Mouse (Mus musculus): ENCODE measurements around the gene C3ar1. TPM values are rescaled to one million over a fixed set of nuclear protein-coding genes. Genes with fewer than 3 reads are reported as not detected.

C3ar1 gene
- 3.1 and 4.2 TPM in 2 replicates for polyA plus RNA-seq (2014; fragmentation: Nextera tagmentation; extraction: Ambion mirVana)

GRCm38 (mm10) chr6:122855955-122856354 is at the start of gene C3ar1:
Gene C3ar1, minus strand, starts transcription at chr6:122856161.
- Histone ChIP-seq H3K4me1 (ENCODE audit: control insufficient read depth in 2 of 2, insufficient read depth in 2 of 2, low read length in 2 of 2) (peaks cover 3 to 5% of the 10 kb centered on the region in 2 experiments; a peak in 3 of 4 replicates), H3K36me3 (ENCODE audit: control insufficient read depth, insufficient read depth, low read length) (no peaks in the 10 kb centered on the region), H3K4me2 (ENCODE audit: low read length) (peak within 1 kb of the TSS; percentile 18; the same call in 1 of the 2 replicates), H3K27me3 (ENCODE audit: control insufficient read depth, insufficient read depth, low read length) (no peaks in the 10 kb centered on the region), H3K9ac (ENCODE audit: low read length) (no peak within 1 kb of the TSS), H3K9me3 (ENCODE audit: control insufficient read depth, low read length) (peaks cover 4% of the 10 kb centered on the region; the same call in 1 of the 2 replicates), H3K27ac (replicated peaks in 1 of 2; ENCODE audit: control insufficient read depth in 1 of 2, insufficient read depth in 1 of 2, low read depth in 2 of 2, low read length in 2 of 2) (0 out of 4 replicates have a peak within 1 kb of the TSS, but pooled peaks of 1 of the 2 experiments have one; percentile 54), H3K4me3 (ENCODE audit: control insufficient read depth in 1 of 2, insufficient read depth in 1 of 2, low read depth in 1 of 2, low read length in 2 of 2) (no peak within 1 kb of the TSS)
- ATAC-seq (ENCODE audit: insufficient number of reproducible peaks, insufficient read depth, low FRiP score, low read depth) = no peak
- WGBS = 8% methylated on average over 7 of the region's 7 CpGs

GRCm38 (mm10) chr6:122892442-122893049 is 36.6 kb upstream of the C3ar1 start:
- Histone ChIP-seq H3K27me3 (ENCODE audit: control insufficient read depth, insufficient read depth, low read length) (no peaks in the 10 kb centered on the region), H3K4me3 (ENCODE audit: control insufficient read depth in 1 of 2, insufficient read depth in 1 of 2, low read depth in 1 of 2, low read length in 2 of 2) (no peak overlapping the region), H3K4me2 (ENCODE audit: low read length) (no peak overlapping the region), H3K9ac (ENCODE audit: low read length) (no peak overlapping the region), H3K27ac (replicated peaks in 1 of 2; ENCODE audit: control insufficient read depth in 1 of 2, insufficient read depth in 1 of 2, low read depth in 2 of 2, low read length in 2 of 2) (no peak overlapping the region), H3K36me3 (ENCODE audit: control insufficient read depth, insufficient read depth, low read length) (peaks cover 49% of the 10 kb centered on the region), H3K4me1 (ENCODE audit: control insufficient read depth in 2 of 2, insufficient read depth in 2 of 2, low read length in 2 of 2) (no peaks in the 10 kb centered on the region), H3K9me3 (ENCODE audit: control insufficient read depth, low read length) (no peaks in the 10 kb centered on the region)
- WGBS = 9% methylated on average over 2 of the region's 2 CpGs
- ATAC-seq (ENCODE audit: insufficient number of reproducible peaks, insufficient read depth, low FRiP score, low read depth) = no peak

- H3K4me3 ChIP-seq (ENCODE audit: control insufficient read depth in 1 of 2, insufficient read depth in 1 of 2, low read depth in 1 of 2, low read length in 2 of 2) = no peak overlapping the region
- 88% methylated on average over 2 of the region's 2 CpGs for WGBS
- no peak for ATAC-seq (ENCODE audit: insufficient number of reproducible peaks, insufficient read depth, low FRiP score, low read depth)
- H3K4me1 ChIP-seq (ENCODE audit: control insufficient read depth in 2 of 2, insufficient read depth in 2 of 2, low read length in 2 of 2) = no peaks in the 10 kb centered on the region
- no peak overlapping the region for H3K9ac ChIP-seq (ENCODE audit: low read length)
- H3K9me3 ChIP-seq (ENCODE audit: control insufficient read depth, low read length) = no peaks in the 10 kb centered on the region
- peaks cover 76% of the 10 kb centered on the region for H3K36me3 ChIP-seq (ENCODE audit: control insufficient read depth, insufficient read depth, low read length)
- H3K27ac ChIP-seq (replicated peaks in 1 of 2; ENCODE audit: control insufficient read depth in 1 of 2, insufficient read depth in 1 of 2, low read depth in 2 of 2, low read length in 2 of 2) = no peak overlapping the region
- no peaks in the 10 kb centered on the region for H3K27me3 ChIP-seq (ENCODE audit: control insufficient read depth, insufficient read depth, low read length)
- no peak overlapping the region for H3K4me2 ChIP-seq (ENCODE audit: low read length)
Observed at GRCm38 (mm10) chr6:122889599-122889998, 33.6 kb upstream of the C3ar1 start.

GRCm38 (mm10) chr6:122883603-122884002 is 27.6 kb upstream of the C3ar1 start:
- no peak overlapping the region for H3K4me3 ChIP-seq (ENCODE audit: control insufficient read depth in 1 of 2, insufficient read depth in 1 of 2, low read depth in 1 of 2, low read length in 2 of 2)
- 92% methylated on average over 9 of the region's 9 CpGs for WGBS
- ATAC-seq (ENCODE audit: insufficient number of reproducible peaks, insufficient read depth, low FRiP score, low read depth) = no peak
- H3K4me2 ChIP-seq (ENCODE audit: low read length) = no peak overlapping the region
- no peaks in the 10 kb centered on the region for H3K9me3 ChIP-seq (ENCODE audit: control insufficient read depth, low read length)
- H3K36me3 ChIP-seq (ENCODE audit: control insufficient read depth, insufficient read depth, low read length) = peaks cover 100% of the 10 kb centered on the region
- H3K4me1 ChIP-seq (ENCODE audit: control insufficient read depth in 2 of 2, insufficient read depth in 2 of 2, low read length in 2 of 2) = no peaks in the 10 kb centered on the region
- H3K27ac ChIP-seq (replicated peaks in 1 of 2; ENCODE audit: control insufficient read depth in 1 of 2, insufficient read depth in 1 of 2, low read depth in 2 of 2, low read length in 2 of 2) = no peak overlapping the region
- H3K9ac ChIP-seq (ENCODE audit: low read length) = no peak overlapping the region
- H3K27me3 ChIP-seq (ENCODE audit: control insufficient read depth, insufficient read depth, low read length) = no peaks in the 10 kb centered on the region

GRCm38 (mm10) chr6:122881287-122881686 is 25.3 kb upstream of the C3ar1 start:
- no peak overlapping the region for H3K27ac ChIP-seq (replicated peaks in 1 of 2; ENCODE audit: control insufficient read depth in 1 of 2, insufficient read depth in 1 of 2, low read depth in 2 of 2, low read length in 2 of 2)
- H3K9me3 ChIP-seq (ENCODE audit: control insufficient read depth, low read length) = no peaks in the 10 kb centered on the region
- no peak overlapping the region for H3K9ac ChIP-seq (ENCODE audit: low read length)
- no peaks in the 10 kb centered on the region for H3K27me3 ChIP-seq (ENCODE audit: control insufficient read depth, insufficient read depth, low read length)
- H3K36me3 ChIP-seq (ENCODE audit: control insufficient read depth, insufficient read depth, low read length) = peaks cover 98% of the 10 kb centered on the region
- H3K4me3 ChIP-seq (ENCODE audit: control insufficient read depth in 1 of 2, insufficient read depth in 1 of 2, low read depth in 1 of 2, low read length in 2 of 2) = no peak overlapping the region
- no peak for ATAC-seq (ENCODE audit: insufficient number of reproducible peaks, insufficient read depth, low FRiP score, low read depth)
- H3K4me1 ChIP-seq (ENCODE audit: control insufficient read depth in 2 of 2, insufficient read depth in 2 of 2, low read length in 2 of 2) = no peaks in the 10 kb centered on the region
- WGBS = 80% methylated on average over 12 of the region's 12 CpGs
- H3K4me2 ChIP-seq (ENCODE audit: low read length) = no peak overlapping the region

- no peak overlapping the region for H3K4me2 ChIP-seq (ENCODE audit: low read length)
- no peak overlapping the region for H3K4me3 ChIP-seq (ENCODE audit: control insufficient read depth in 1 of 2, insufficient read depth in 1 of 2, low read depth in 1 of 2, low read length in 2 of 2)
- ATAC-seq (ENCODE audit: insufficient number of reproducible peaks, insufficient read depth, low FRiP score, low read depth) = no peak
- peaks cover 0 to 7% of the 10 kb centered on the region in 2 experiments; a peak in 2 of 4 replicates for H3K4me1 ChIP-seq (ENCODE audit: control insufficient read depth in 2 of 2, insufficient read depth in 2 of 2, low read length in 2 of 2)
- H3K27ac ChIP-seq (replicated peaks in 1 of 2; ENCODE audit: control insufficient read depth in 1 of 2, insufficient read depth in 1 of 2, low read depth in 2 of 2, low read length in 2 of 2) = no peak overlapping the region
- H3K36me3 ChIP-seq (ENCODE audit: control insufficient read depth, insufficient read depth, low read length) = peaks cover 88% of the 10 kb centered on the region
- H3K9ac ChIP-seq (ENCODE audit: low read length) = no peak overlapping the region
- 86% methylated on average over 7 of the region's 7 CpGs for WGBS
- H3K9me3 ChIP-seq (ENCODE audit: control insufficient read depth, low read length) = no peaks in the 10 kb centered on the region
- H3K27me3 ChIP-seq (ENCODE audit: control insufficient read depth, insufficient read depth, low read length) = no peaks in the 10 kb centered on the region
Observed at GRCm38 (mm10) chr6:122879781-122880505, 24.0 kb upstream of the C3ar1 start.

- H3K36me3 ChIP-seq (ENCODE audit: control insufficient read depth, insufficient read depth, low read length) = peaks cover 81% of the 10 kb centered on the region
Observed at GRCm38 (mm10) chr6:122879141-122879735, 23.3 kb upstream of the C3ar1 start.

More at GRCm38 (mm10) chr6:122879141-122879735, 23.3 kb upstream of the C3ar1 start:
- ATAC-seq (ENCODE audit: insufficient number of reproducible peaks, insufficient read depth, low FRiP score, low read depth) = no peak
- Histone ChIP-seq H3K27ac (replicated peaks in 1 of 2; ENCODE audit: control insufficient read depth in 1 of 2, insufficient read depth in 1 of 2, low read depth in 2 of 2, low read length in 2 of 2) (no peak overlapping the region), H3K4me1 (ENCODE audit: control insufficient read depth in 2 of 2, insufficient read depth in 2 of 2, low read length in 2 of 2) (peaks cover 0 to 7% of the 10 kb centered on the region in 2 experiments; a peak in 2 of 4 replicates), H3K4me3 (ENCODE audit: control insufficient read depth in 1 of 2, insufficient read depth in 1 of 2, low read depth in 1 of 2, low read length in 2 of 2) (no peak overlapping the region), H3K4me2 (ENCODE audit: low read length) (no peak overlapping the region), H3K9me3 (ENCODE audit: control insufficient read depth, low read length) (no peaks in the 10 kb centered on the region), H3K9ac (ENCODE audit: low read length) (no peak overlapping the region), H3K27me3 (ENCODE audit: control insufficient read depth, insufficient read depth, low read length) (no peaks in the 10 kb centered on the region)
- WGBS = 85% methylated on average over 7 of the region's 7 CpGs
